Mouse (Mus musculus) gastrocnemius, postnatal 4 days (tissue): ENCODE measurements around the gene Spg20. TPM values are rescaled to one million over a fixed set of nuclear protein-coding genes. Genes with fewer than 3 reads are reported as not detected.

ENCODE experiments used
- DNase-seq, 2 experiments: peaks; one replicate each; pipeline ENCODE4 v3.0.0; 2021 to 2022; ENCODE audit warnings: low spot score in 2 of 2, mixed read lengths in 2 of 2
- total RNA-seq, 2 experiments: library from RNA; stranded (reverse); gene quantifications; 2 replicates each; pipeline ENCODE4 v1.2.3; 2021

Spg20 gene
- total RNA-seq, 2 experiments from 2014 or later: 79.6 to 86.3 TPM

DNA sequence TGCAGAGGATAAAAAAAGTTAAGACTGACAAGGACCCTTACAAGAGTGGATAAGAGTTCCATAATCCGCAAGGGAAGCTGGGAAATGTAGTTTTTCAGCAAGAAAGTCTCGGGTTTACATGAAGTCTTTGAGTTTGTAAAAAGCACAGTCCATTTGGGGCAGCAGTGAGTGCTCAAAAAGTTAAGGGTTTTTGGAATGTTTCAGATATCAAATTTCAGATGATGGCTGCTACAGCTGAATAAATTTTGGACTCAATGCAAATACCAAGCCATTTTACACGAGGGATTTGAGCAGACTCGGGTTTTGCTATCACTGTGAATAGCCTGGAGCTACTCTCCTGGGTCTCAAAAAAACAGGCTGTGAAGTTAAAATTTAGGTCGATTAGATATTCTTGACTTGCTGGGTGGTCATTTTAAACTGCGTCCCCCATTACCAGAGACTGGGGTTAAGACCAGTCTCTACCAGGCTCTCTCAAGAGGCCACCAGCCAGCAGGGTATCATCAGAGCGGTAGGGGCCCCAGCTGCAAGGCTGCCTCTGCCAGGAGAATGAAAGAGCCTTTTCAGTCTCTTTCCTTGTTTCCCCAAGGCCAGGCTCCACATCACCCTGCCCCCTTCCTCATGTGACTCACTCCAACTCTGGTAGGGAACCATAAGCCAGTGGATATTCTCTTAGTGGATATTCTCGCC lies 15.8 kb upstream of the Spg20 start:
- DNase-seq: peak in 1 of 2 experiments; percentile 58

DNA sequence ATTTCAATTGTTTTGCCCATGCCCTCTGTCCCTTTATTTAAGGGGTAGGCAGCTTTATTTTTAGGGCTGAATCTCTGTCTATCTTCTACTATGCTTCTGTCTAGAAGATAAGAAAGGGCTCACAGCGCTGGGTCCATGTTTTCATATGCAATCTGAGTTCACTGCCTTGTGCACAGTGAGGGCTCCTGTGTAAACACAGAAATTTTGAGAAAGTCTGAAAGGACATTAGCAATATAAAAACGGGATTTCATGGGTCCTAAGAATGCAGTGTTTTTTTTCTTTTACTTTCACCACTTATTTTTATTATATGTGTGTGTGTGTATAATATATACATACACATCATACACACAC lies 15.3 kb upstream of the Spg20 start:
- no peak for DNase-seq

- peak in 1 of 2 experiments; percentile 55 for DNase-seq
Measured at GRCm38 (mm10) chr3:55097186-55097585, 14.7 kb upstream of the Spg20 start.

- no peak for DNase-seq
Measured at GRCm38 (mm10) chr3:55098014-55098413, 13.9 kb upstream of the Spg20 start.

GRCm38 (mm10) chr3:55098990-55099389 lies 12.9 kb upstream of the Spg20 start:
- DNase-seq: peak in 1 of 2 experiments; percentile 59

DNA sequence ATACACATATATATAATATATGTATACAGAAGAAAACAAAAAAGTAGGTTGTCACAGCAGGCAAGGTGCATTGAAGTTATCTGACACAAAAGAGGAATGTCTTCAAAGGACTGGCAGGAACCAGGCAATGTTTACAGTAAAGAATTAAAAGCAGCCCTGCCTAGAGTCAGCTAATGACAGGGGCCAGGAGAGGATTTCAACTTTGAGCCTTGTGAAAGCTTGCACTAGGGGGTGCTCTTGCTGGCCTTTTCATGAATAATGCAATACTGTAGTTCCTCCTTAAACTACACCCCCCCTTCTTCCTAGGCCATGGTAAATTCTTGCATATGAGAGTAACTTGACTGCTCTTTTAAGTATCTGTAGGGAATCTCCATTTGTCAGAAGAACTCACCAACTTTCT lies 10.8 kb upstream of the Spg20 start:
- DNase-seq: no peak

- DNase-seq: no peak
Measured at GRCm38 (mm10) chr3:55105372-55106023, 6.4 kb upstream of the Spg20 start.

DNA sequence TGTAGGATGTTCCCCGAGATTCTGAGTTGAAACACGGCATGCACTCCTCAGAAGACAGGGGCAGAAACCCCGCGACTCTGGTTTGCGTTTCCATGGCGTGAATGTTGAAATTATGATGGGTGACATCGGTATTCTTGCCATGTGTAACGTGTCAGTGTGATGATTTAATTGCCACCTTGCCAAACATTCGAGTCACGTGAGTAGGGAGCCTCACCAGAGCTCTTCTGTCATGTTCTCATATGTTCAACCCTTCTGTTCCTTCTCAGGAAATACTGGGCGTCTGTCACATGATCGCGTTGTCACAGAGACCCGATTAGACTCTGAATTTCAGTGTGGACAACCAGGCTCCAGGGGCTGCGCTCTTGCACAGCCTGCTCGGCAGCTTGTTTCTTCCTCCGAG lies 5.9 kb upstream of the Spg20 start:
- no peak for DNase-seq

GRCm38 (mm10) chr3:55109097-55109496 lies 2.8 kb upstream of the Spg20 start:
- DNase-seq: no peak

DNA sequence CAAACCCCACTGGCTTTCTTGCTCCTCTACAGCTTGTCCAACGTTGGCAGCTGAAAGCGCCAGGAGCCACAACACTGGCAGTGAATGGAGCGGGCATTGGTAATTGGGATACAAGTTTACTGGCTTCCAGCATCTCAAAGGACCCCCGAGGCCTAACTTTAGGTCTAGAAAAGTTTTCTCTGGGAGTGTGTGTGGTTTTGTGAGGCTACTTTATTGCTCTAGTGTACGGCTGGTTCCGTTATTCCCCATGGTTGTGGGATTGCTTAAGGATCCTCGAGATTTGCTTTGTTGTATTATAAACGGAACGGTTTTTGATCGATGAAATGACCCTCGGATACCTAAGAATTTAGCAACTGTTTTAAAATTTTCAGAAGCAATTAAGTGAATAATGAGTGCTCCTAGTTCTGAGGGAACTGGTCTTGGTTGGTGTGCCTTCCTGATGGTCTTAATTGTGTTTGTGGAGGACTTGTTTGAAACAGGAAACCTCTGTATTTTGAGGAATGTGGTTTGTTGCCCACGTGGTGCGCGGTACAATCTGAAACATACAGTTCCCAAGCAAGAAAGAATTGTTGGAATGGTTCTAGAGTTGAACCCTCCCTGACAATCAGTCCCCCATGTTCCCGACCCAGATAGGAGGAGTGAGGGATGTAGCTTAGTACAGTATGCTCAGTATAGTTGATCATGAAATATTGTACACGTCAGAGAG lies 955 bp downstream of the Spg20 start:
- no peak for DNase-seq

- DNase-seq: no peak
Measured at GRCm38 (mm10) chr3:55114313-55115065, 2.6 kb downstream of the Spg20 start.

- no peak for DNase-seq
Measured at GRCm38 (mm10) chr3:55115071-55115470, 3.2 kb downstream of the Spg20 start.

- DNase-seq: no peak
Measured at GRCm38 (mm10) chr3:55115989-55116388, 4.1 kb downstream of the Spg20 start.

GRCm38 (mm10) chr3:55119275-55119898 lies 7.5 kb downstream of the Spg20 start:
- no peak for DNase-seq

DNA sequence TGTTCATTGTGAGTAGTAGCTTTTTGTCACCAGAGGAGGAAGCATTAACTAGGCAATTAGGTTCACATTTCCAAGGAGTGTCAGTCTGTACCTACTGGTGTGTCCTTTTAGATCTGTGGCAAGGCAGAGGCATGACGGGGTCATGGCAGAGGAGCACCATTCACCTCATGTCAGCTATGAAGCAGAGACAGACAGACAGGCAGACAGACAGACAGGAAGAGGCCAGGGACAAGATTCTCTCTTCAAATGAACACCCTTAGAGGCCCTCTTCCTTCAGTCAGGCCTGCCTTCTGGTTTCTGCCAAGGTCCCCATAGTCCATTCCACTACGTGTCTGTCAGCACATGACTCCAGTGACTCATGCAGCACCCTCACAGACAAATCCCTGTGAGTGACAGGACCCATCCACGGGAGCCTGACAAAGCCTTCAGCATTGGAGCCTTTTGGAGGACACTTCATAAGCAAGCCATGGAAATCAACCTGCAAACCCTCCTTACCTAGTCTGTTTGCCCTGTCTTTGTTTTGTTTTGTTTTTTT lies 10.5 kb downstream of the Spg20 start:
- DNase-seq: no peak

DNA sequence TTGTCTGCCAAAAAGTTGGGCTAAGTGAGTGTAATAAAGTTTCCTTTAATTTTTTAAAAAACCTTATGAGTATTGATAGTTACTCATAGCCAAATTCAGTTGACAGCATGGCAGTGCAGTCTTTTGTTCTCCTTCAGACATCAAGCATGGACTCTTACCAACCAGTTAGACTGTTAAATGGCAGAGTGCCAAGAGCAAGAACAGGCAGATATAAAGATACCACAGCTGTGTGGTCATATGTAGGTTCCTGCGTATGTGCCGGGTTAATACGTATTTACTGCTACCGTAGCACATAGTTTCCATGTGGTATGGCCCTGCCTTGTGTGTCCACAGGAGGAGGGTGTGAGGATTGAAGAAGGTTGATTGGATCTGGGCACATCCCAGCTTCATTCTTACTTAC lies 11.2 kb downstream of the Spg20 start:
- no peak for DNase-seq

GRCm38 (mm10) chr3:55129181-55129692 lies 17.3 kb downstream of the Spg20 start:
- no peak for DNase-seq

DNA sequence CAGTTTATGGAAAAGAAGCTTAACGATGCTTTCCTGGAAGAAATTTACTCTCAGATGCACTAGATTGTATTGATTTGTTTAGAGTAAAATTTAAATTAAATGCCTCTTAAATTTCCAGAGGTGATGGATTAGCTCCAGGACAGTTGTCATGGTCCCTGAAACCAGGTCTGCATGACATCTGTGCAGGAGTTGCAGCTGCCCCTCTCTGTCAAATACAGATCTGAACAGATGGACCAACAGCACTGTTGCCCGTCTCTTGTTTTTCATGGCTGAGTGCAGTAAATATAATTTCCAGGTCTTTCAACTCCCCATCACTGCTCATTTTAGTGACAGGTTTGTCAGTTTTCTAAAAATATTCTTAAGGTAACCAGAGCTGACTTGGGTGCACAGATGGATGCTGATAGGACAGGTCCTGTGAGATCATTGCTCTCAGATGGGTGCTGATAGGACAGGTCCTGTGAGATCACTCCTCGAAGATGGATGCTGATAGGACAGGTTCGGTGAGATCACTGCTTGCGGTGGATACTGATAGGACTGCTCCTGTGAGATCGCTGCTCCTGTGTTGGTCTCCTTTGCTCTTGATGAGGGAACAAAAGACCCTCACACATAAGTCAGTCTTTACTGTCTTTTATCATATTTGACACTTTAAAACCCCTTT lies 19.8 kb downstream of the Spg20 start:
- DNase-seq: no peak

GRCm38 (mm10) chr3:55137039-55137438 lies 25.1 kb downstream of the Spg20 start, which contains the start of gene Ccdc169:
Gene Ccdc169, plus strand, starts transcription at chr3:55137339.
- DNase-seq: no peak

GRCm38 (mm10) chr3:55139837-55140236 lies 27.9 kb downstream of the Spg20 start:
- DNase-seq: no peak
